Mouse (Mus musculus) intestine, embryonic 16.5 days (tissue): ENCODE data around the gene Stox1. TPM values are rescaled to one million over a fixed set of nuclear protein-coding genes. Genes with fewer than 3 reads are reported as not detected.

Experiments
- ATAC-seq: fragments of 200-750 bp; cut with Nextera tagmentation; 2 replicates; pipeline ENCODE4 v1.8.0; 2017; ENCODE audit warnings: moderate TSS enrichment, moderate library complexity
- H3K27ac ChIP-seq: fragments of 300-500 bp; sonication (generic); 2 replicates; pipeline ENCODE4 v1.5.1; 2014; ENCODE audit warnings: mild to moderate bottlenecking, low read length
- H3K27me3 ChIP-seq: fragments of 300-500 bp; sonication (generic); replicated peaks from 2 replicates; pipeline ENCODE4 v1.6.1; 2014; ENCODE audit warnings: low read length, control low read depth, mixed read lengths; ENCODE audit not compliant: control insufficient read depth, insufficient read depth
- H3K36me3 ChIP-seq: fragments of 300-500 bp; sonication (generic); 2 replicates; pipeline ENCODE4 v1.6.1; 2014; ENCODE audit warnings: low read length, control low read depth; ENCODE audit not compliant: control insufficient read depth, insufficient read depth
- H3K4me1 ChIP-seq: fragments of 300-500 bp; sonication (generic); 2 replicates; pipeline ENCODE4 v1.6.1; 2014; ENCODE audit warnings: low read length, control low read depth, mixed read lengths; ENCODE audit not compliant: control insufficient read depth, insufficient read depth
- H3K4me2 ChIP-seq: fragments of 300-500 bp; sonication (generic); 2 replicates; pipeline ENCODE4 v1.6.1; 2014; ENCODE audit warnings: low read depth, low read length, control low read depth
- H3K4me3 ChIP-seq: fragments of 300-500 bp; sonication (generic); 2 replicates; pipeline ENCODE4 v1.5.1; 2014; ENCODE audit warnings: mild to moderate bottlenecking, low read length
- H3K9ac ChIP-seq: fragments of 300-500 bp; sonication (generic); 2 replicates; pipeline ENCODE4 v1.6.1; 2014; ENCODE audit warnings: low read depth, low read length
- H3K9me3 ChIP-seq: fragments of 300-500 bp; sonication (generic); 2 replicates; pipeline ENCODE4 v1.6.1; 2016; ENCODE audit warnings: low read length, control low read depth; ENCODE audit not compliant: control insufficient read depth
- WGBS: fragments of 180-500 bp; shearing (Covaris S2); extraction: QIAGEN DNeasy Blood & Tissue Kit; methylation state at CpG from one replicate; pipeline ENCODE4 v1.1.7; 2014; 5-methylcytosine and 5-hydroxymethylcytosine counted together
- polyA plus RNA-seq: library from polyadenylated mRNA; unstranded; fragments of >200 nt; fragmentation: Nextera tagmentation; extraction: Ambion mirVana; gene quantifications from 2 replicates; pipeline ENCODE4 v1.2.1, GENCODE M21; 2015

Gene Stox1
- polyA plus RNA-seq, 1 experiment from 2014 or later = 1.6 TPM

GRCm38 (mm10) chr10:62669245-62669644 lies 56.7 kb downstream of the Stox1 start:
- 59% methylated on average over 14 of the region's 14 CpGs for WGBS
- peak; percentile 37 for ATAC-seq
- Histone ChIP-seq H3K27ac (no peak overlapping the region), H3K4me3 (no peak overlapping the region), H3K9ac (no peak overlapping the region), H3K4me2 (no peak overlapping the region), H3K4me1 (no peaks in the 10 kb centered on the region), H3K36me3 (no peaks in the 10 kb centered on the region), H3K27me3 (no peaks in the 10 kb centered on the region), H3K9me3 (no peaks in the 10 kb centered on the region)

GRCm38 (mm10) chr10:62668463-62668862 lies 57.5 kb downstream of the Stox1 start:
- Histone ChIP-seq H3K9ac (no peak overlapping the region), H3K4me1 (no peaks in the 10 kb centered on the region), H3K27me3 (no peaks in the 10 kb centered on the region), H3K27ac (peak overlapping the region; percentile 36; the same call in 1 of the 2 replicates), H3K4me3 (no peak overlapping the region), H3K36me3 (no peaks in the 10 kb centered on the region), H3K4me2 (no peak overlapping the region), H3K9me3 (no peaks in the 10 kb centered on the region)
- 73% methylated on average over 2 of the region's 2 CpGs for WGBS
- peak; percentile 72 for ATAC-seq

GRCm38 (mm10) chr10:62668043-62668442 lies 57.9 kb downstream of the Stox1 start:
- ATAC-seq = peak; percentile 87
- 67% methylated on average over 5 of the region's 5 CpGs for WGBS
- Histone ChIP-seq H3K4me1 (no peaks in the 10 kb centered on the region), H3K9ac (no peak overlapping the region), H3K36me3 (no peaks in the 10 kb centered on the region), H3K4me2 (no peak overlapping the region), H3K27me3 (no peaks in the 10 kb centered on the region), H3K9me3 (no peaks in the 10 kb centered on the region), H3K27ac (peak overlapping the region; percentile 36; the same call in 1 of the 2 replicates), H3K4me3 (no peak overlapping the region)

GRCm38 (mm10) chr10:62664963-62665590 lies 60.9 kb downstream of the Stox1 start:
- H3K4me2 ChIP-seq = peak overlapping the region; percentile 40
- H3K36me3 ChIP-seq = no peaks in the 10 kb centered on the region
- 53% methylated on average over 27 of the region's 27 CpGs for WGBS
- peak overlapping the region; percentile 21 for H3K4me3 ChIP-seq
- no peaks in the 10 kb centered on the region for H3K4me1 ChIP-seq
- 0 out of 2 replicates have a peak overlapping the region, but pooled peaks have one; percentile 26 for H3K9ac ChIP-seq
- no peaks in the 10 kb centered on the region for H3K9me3 ChIP-seq
- H3K27ac ChIP-seq = peak overlapping the region; percentile 20; the same call in 1 of the 2 replicates
- ATAC-seq = no peak
- no peaks in the 10 kb centered on the region for H3K27me3 ChIP-seq

- 0 out of 2 replicates have a peak overlapping the region, but pooled peaks have one; percentile 27 for H3K27ac ChIP-seq
- H3K4me3 ChIP-seq = no peak overlapping the region
- no peaks in the 10 kb centered on the region for H3K4me1 ChIP-seq
- no peaks in the 10 kb centered on the region for H3K9me3 ChIP-seq
- no peak overlapping the region for H3K4me2 ChIP-seq
- no peaks in the 10 kb centered on the region for H3K27me3 ChIP-seq
- H3K36me3 ChIP-seq = no peaks in the 10 kb centered on the region
- H3K9ac ChIP-seq = no peak overlapping the region
- ATAC-seq = no peak
- WGBS = 84% methylated on average over 10 of the region's 10 CpGs
Measured at GRCm38 (mm10) chr10:62664171-62664570, 61.8 kb downstream of the Stox1 start.

- ATAC-seq = no peak
Measured at GRCm38 (mm10) chr10:62656711-62657110, 69.2 kb downstream of the Stox1 start.

GRCm38 (mm10) chr10:62651961-62652360 lies 74.0 kb downstream of the Stox1 start:
- Histone ChIP-seq H3K9me3 (no peaks in the 10 kb centered on the region), H3K27me3 (no peaks in the 10 kb centered on the region), H3K4me1 (peaks cover 5% of the 10 kb centered on the region; the same call in 1 of the 2 replicates), H3K4me3 (peak overlapping the region; percentile 95), H3K9ac (peak overlapping the region; percentile 72), H3K4me2 (peak overlapping the region; percentile 71), H3K27ac (peak overlapping the region; percentile 88), H3K36me3 (no peaks in the 10 kb centered on the region)
- ATAC-seq = no peak
- 23% methylated on average over 3 of the region's 3 CpGs for WGBS

More at GRCm38 (mm10) chr10:62656711-62657110, 69.2 kb downstream of the Stox1 start:
- WGBS = 83% methylated on average over 7 of the region's 7 CpGs
- H3K4me1 ChIP-seq = no peaks in the 10 kb centered on the region
- no peaks in the 10 kb centered on the region for H3K27me3 ChIP-seq
- H3K36me3 ChIP-seq = no peaks in the 10 kb centered on the region
- no peak overlapping the region for H3K4me2 ChIP-seq
- H3K4me3 ChIP-seq = no peak overlapping the region
- no peak overlapping the region for H3K27ac ChIP-seq
- H3K9ac ChIP-seq = no peak overlapping the region
- no peaks in the 10 kb centered on the region for H3K9me3 ChIP-seq

GRCm38 (mm10) chr10:62650881-62651810 lies 74.8 kb downstream of the Stox1 start, which contains the start of gene Ddx50:
Gene Ddx50, minus strand, starts transcription at chr10:62651218.
- peak within 1 kb of the TSS; percentile 96 for H3K9ac ChIP-seq
- peak; percentile 100 for ATAC-seq
- 0 out of 2 replicates have a peak, but pooled peaks cover 2% of the 10 kb centered on the region for H3K36me3 ChIP-seq
- H3K4me1 ChIP-seq = peaks cover 5% of the 10 kb centered on the region; the same call in 1 of the 2 replicates
- 0% methylated on average over 85 of the region's 89 CpGs for WGBS
- H3K27me3 ChIP-seq = no peaks in the 10 kb centered on the region
- H3K4me3 ChIP-seq = peak within 1 kb of the TSS; percentile 95
- peak within 1 kb of the TSS; percentile 74 for H3K4me2 ChIP-seq
- peak within 1 kb of the TSS; percentile 92 for H3K27ac ChIP-seq
- no peaks in the 10 kb centered on the region for H3K9me3 ChIP-seq

GRCm38 (mm10) chr10:62650358-62650782 lies 75.6 kb downstream of the Stox1 start:
- Histone ChIP-seq H3K4me2 (peak overlapping the region; percentile 74), H3K36me3 (0 out of 2 replicates have a peak, but pooled peaks cover 2% of the 10 kb centered on the region), H3K4me3 (peak overlapping the region; percentile 95), H3K27me3 (no peaks in the 10 kb centered on the region), H3K4me1 (peaks cover 5% of the 10 kb centered on the region; the same call in 1 of the 2 replicates), H3K9me3 (no peaks in the 10 kb centered on the region), H3K9ac (peak overlapping the region; percentile 96), H3K27ac (peak overlapping the region; percentile 92)
- under 1% methylated on average over 17 of the region's 17 CpGs for WGBS
- no peak for ATAC-seq
